ENCODE assay signal across 8 mouse cellular contexts in genomic region chr5:93163541-93163940, GRCm38 (mm10). TPM values are rescaled to one million over a fixed set of nuclear protein-coding genes. Genes with fewer than 3 reads are reported as not detected.
DNase-seq lines count a peak whose midpoint lies in the region; ATAC-seq and TF ChIP-seq lines count a peak whose summit lies in the region.

No protein-coding gene starts in this region.

- no peaks in the 10 kb centered on the region for H3K79me2 ChIP-seq in liver, adult 2 months (ENCODE audit: control insufficient read depth, insufficient read depth, low read length)

- H3K27me3 ChIP-seq in liver, adult 2 months (ENCODE audit: control insufficient read depth, insufficient read depth, low read length) = no peaks in the 10 kb centered on the region
- no peaks in the 10 kb centered on the region for H3K27me3 ChIP-seq in liver, embryonic 12.5 days (replicated peaks)
- no peaks in the 10 kb centered on the region for H3K27me3 ChIP-seq in midbrain, postnatal 0 days (ENCODE audit: insufficient read depth, low read length)

- TF ChIP-seq CTCF in liver, adult 2 months (IDR thresholded peaks at IDR 0.05; ENCODE audit: low read depth, low read length) = peak; percentile 61
- TF ChIP-seq CTCF in midbrain, postnatal 0 days (IDR thresholded peaks at IDR 0.05) = peak; percentile 79

- DNase-seq in liver, adult 2 months (ENCODE audit: extremely low read depth, low read depth, low spot score) = peak; percentile 48
- DNase-seq in ES-CJ7 (ENCODE audit: low read depth, low spot score) = peak; percentile 39
- peak; percentile 75 for DNase-seq in adrenal gland, postnatal 14 days
- DNase-seq in kidney, postnatal 25 days = peak; percentile 45 to 80
- peak; percentile 75 for DNase-seq in midbrain, postnatal 0 days (ENCODE audit: low spot score)

- TF ChIP-seq POLR2A in liver, adult 2 months (IDR thresholded peaks at IDR 0.05; ENCODE audit: extremely low read depth, insufficient read depth, low read length) = no peak

- H3K4me2 ChIP-seq in liver, embryonic 12.5 days = no peak overlapping the region
- H3K4me2 ChIP-seq in midbrain, postnatal 0 days (ENCODE audit: low read depth, low read length, poor library complexity, severe bottlenecking) = no peak overlapping the region

- H3K27ac ChIP-seq in liver, adult 2 months (replicated peaks; ENCODE audit: insufficient read depth, low read depth, low read length) = no peak overlapping the region
- no peak overlapping the region for H3K27ac ChIP-seq in liver, embryonic 12.5 days
- no peak overlapping the region for H3K27ac ChIP-seq in midbrain, postnatal 0 days (ENCODE audit: low read depth, low read length)

- no peaks in the 10 kb centered on the region for H3K4me1 ChIP-seq in liver, adult 2 months (ENCODE audit: control insufficient read depth, insufficient read depth, low read length)
- no peaks in the 10 kb centered on the region for H3K4me1 ChIP-seq in liver, embryonic 12.5 days
- H3K4me1 ChIP-seq in midbrain, postnatal 0 days (ENCODE audit: insufficient read depth, low read length) = no peaks in the 10 kb centered on the region

- no peaks in the 10 kb centered on the region for H3K9me3 ChIP-seq in liver, embryonic 12.5 days (replicated peaks)
- H3K9me3 ChIP-seq in midbrain, postnatal 0 days (ENCODE audit: low read length) = no peaks in the 10 kb centered on the region

- H3K36me3 ChIP-seq in liver, adult 2 months (ENCODE audit: control insufficient read depth, insufficient read depth, low read length) = peaks cover 12% of the 10 kb centered on the region; the same call in 1 of the 2 replicates
- peaks cover 84% of the 10 kb centered on the region for H3K36me3 ChIP-seq in liver, embryonic 12.5 days
- H3K36me3 ChIP-seq in midbrain, postnatal 0 days (ENCODE audit: insufficient read depth, low read length) = peaks cover 45% of the 10 kb centered on the region

- WGBS in liver, adult 2 months = 68% methylated on average over 3 of the region's 3 CpGs
- WGBS in liver, embryonic 12.5 days (ENCODE audit: insufficient replicate concordance) = 89% methylated on average over 3 of the region's 3 CpGs
- 83% methylated on average over 3 of the region's 3 CpGs for WGBS in midbrain, postnatal 0 days

- ATAC-seq in liver, embryonic 12.5 days = no peak
- ATAC-seq in erythroblast, adult 5-6 weeks (replicated peaks; ENCODE audit: low FRiP score, poor library complexity, severe bottlenecking) = 0 out of 2 replicates have a peak, but pooled peaks have one; percentile 50
- ATAC-seq in midbrain, postnatal 0 days (ENCODE audit: low FRiP score) = peak; percentile 50; the same call in 1 of the 2 replicates
- ATAC-seq in erythroid progenitor cell, adult 5-6 weeks (replicated peaks; ENCODE audit: low FRiP score, poor library complexity, severe bottlenecking) = no peak

- H3K9ac ChIP-seq in liver, adult 2 months (ENCODE audit: low read depth, low read length) = no peak overlapping the region
- no peak overlapping the region for H3K9ac ChIP-seq in liver, embryonic 12.5 days
- no peak overlapping the region for H3K9ac ChIP-seq in midbrain, postnatal 0 days (replicated peaks; ENCODE audit: low read length, poor library complexity, severe bottlenecking)

- no peak overlapping the region for H3K4me3 ChIP-seq in liver, adult 2 months (ENCODE audit: insufficient read depth, low read depth, low read length)
- H3K4me3 ChIP-seq in liver, embryonic 12.5 days = no peak overlapping the region
- H3K4me3 ChIP-seq in midbrain, postnatal 0 days (ENCODE audit: low read depth, low read length) = no peak overlapping the region

RNA-seq across cellular contexts. Expression of gene Ccni, which starts 42.8 kb away (rescaled TPM):
- total RNA-seq in liver, adult 2 months (2014; rRNA removed) = 68.0 and 77.9 TPM in 2 replicates
- 56.4 and 70.4 TPM in 2 replicates for polyA plus RNA-seq in liver, adult 2 months (2012; rRNA removed)
- 50.1 and 60.9 TPM in 2 replicates for polyA plus RNA-seq in liver, embryonic 12.5 days (2016; fragmentation: Nextera tagmentation; extraction: Ambion mirVana)
- 240 and 262 TPM in 2 replicates for total RNA-seq in adrenal gland, postnatal 14 days (2021)
- total RNA-seq in erythroblast, adult 5-6 weeks (2015; ENCODE audit: low replicate concordance) = 121 and 147 TPM in 2 replicates
- total RNA-seq in erythroblast, adult 5-6 weeks (2017; ENCODE audit: low replicate concordance) = 143 and 150 TPM in 2 replicates
- total RNA-seq in midbrain, postnatal 0 days (2014; rRNA removed) = 260 and 289 TPM in 2 replicates
- 104 and 109 TPM in 2 replicates for polyA plus RNA-seq in midbrain, postnatal 0 days (2015; fragmentation: Nextera tagmentation; extraction: Ambion mirVana)
- 161 and 174 TPM in 2 replicates for total RNA-seq in erythroid progenitor cell, adult 5-6 weeks (2015; ENCODE audit: low replicate concordance)
- 129 and 151 TPM in 2 replicates for total RNA-seq in erythroid progenitor cell, adult 5-6 weeks (2017; ENCODE audit: low replicate concordance)

RNA-seq across cellular contexts. Expression of gene 2010109A12Rik, which starts 42.8 kb away (rescaled TPM):
- 0.13 and 0.28 TPM in 2 replicates for total RNA-seq in liver, adult 2 months (2014; rRNA removed)
- not detected in 2 replicates for polyA plus RNA-seq in liver, adult 2 months (2012; rRNA removed)
- 1.2 and 1.3 TPM in 2 replicates for polyA plus RNA-seq in liver, embryonic 12.5 days (2016; fragmentation: Nextera tagmentation; extraction: Ambion mirVana)
- total RNA-seq in adrenal gland, postnatal 14 days (2021) = 1.3 and 2.6 TPM in 2 replicates
- 1.0 TPM in 1 of 2 replicates, not detected in the other for total RNA-seq in erythroblast, adult 5-6 weeks (2015; ENCODE audit: low replicate concordance)
- total RNA-seq in erythroblast, adult 5-6 weeks (2017; ENCODE audit: low replicate concordance) = 1.3 and 4.8 TPM in 2 replicates
- 0.94 TPM in 1 of 2 replicates, not detected in the other for total RNA-seq in midbrain, postnatal 0 days (2014; rRNA removed)
- polyA plus RNA-seq in midbrain, postnatal 0 days (2015; fragmentation: Nextera tagmentation; extraction: Ambion mirVana) = 0.27 and 0.34 TPM in 2 replicates
- not detected in 2 replicates for total RNA-seq in erythroid progenitor cell, adult 5-6 weeks (2015; ENCODE audit: low replicate concordance)
- total RNA-seq in erythroid progenitor cell, adult 5-6 weeks (2017; ENCODE audit: low replicate concordance) = 1.8 TPM in 1 of 2 replicates, not detected in the other

Comparison
In these comparisons a context has a peak if more than half of its experiments do, and no peak if none do; other contexts are left out.
1. ATAC-seq: peak in erythroblast, adult 5-6 weeks (single experiment) and midbrain, postnatal 0 days (single experiment); none in liver, embryonic 12.5 days (single experiment) and erythroid progenitor cell, adult 5-6 weeks (single experiment).
2. Peak in every context shown above with its lines, with median percentiles within 50 percentile points of each other: DNase-seq.